Mouse (Mus musculus) megakaryocyte, adult 5-6 weeks (primary cell): ENCODE results near the gene Olfr1137. TPM values are rescaled to one million over a fixed set of nuclear protein-coding genes. Genes with fewer than 3 reads are reported as not detected.

Experiments
- ATAC-seq: 2 replicates; pipeline ENCODE4 v1.8.0; 2016; ENCODE audit warnings: mild to moderate bottlenecking, inconsistent platforms; ENCODE audit not compliant: poor library complexity, severe bottlenecking
- total RNA-seq, 2 experiments: library from RNA; stranded (forward) in 1 of 2; stranded (reverse) in 1 of 2; fragments of 153-499, 151-499 nt in 1 of 2; fragments of 221-1000, 200-1000 nt in 1 of 2; gene quantifications; 2 replicates each; pipeline versions ENCODE4 v1.2.3 to v1.2.4; 2015 to 2017

Gene Olfr1137
- total RNA-seq (2015), result not detected in 2 replicates
- not detected in 2 replicates for total RNA-seq (2017)

DNA sequence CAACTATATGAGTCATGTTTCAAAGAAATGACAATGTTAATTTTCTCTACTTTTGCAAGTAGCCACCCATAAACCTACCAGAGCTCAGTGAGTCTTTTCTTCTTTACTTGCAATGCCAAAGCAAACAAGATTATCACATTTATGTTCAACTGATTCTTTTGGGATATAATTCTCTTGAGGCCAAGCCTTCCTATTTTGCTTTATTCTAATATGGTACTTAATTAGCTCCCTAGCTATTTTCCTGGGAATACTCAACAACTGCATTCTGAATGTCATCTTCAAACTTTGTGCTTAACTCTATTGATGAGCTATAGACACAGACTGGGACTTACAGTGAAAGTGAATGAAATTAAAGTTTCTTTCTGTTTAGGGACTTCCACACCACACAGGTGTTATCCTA lies at the start of gene Olfr1137:
Gene Olfr1137 (minus strand): TSS at position 101 of the 400 bp plus-strand sequence.
- no peak for ATAC-seq

DNA sequence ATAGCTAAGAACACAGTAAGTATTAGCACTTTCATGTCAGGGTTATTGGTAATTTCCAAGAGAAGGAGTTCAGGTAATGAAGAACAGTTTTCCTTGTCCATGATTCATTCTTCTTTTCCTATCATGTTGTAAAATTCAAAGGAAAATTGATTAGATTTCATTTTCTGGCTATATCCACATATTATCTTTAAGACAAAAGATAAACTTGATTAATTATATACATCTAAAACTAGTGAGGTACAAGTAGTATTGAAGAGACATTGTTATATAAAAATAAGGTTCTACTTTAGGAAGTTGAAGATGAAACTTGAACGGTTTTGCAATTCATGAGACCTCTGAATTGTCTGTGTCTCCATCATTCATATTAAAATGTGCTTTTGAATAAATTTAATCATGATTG lies 40.9 kb upstream of the Olfr1137 start, which contains the start of gene Olfr1141:
Gene Olfr1141 (minus strand): TSS at position 101 of the 400 bp plus-strand sequence.
- no peak for ATAC-seq

DNA sequence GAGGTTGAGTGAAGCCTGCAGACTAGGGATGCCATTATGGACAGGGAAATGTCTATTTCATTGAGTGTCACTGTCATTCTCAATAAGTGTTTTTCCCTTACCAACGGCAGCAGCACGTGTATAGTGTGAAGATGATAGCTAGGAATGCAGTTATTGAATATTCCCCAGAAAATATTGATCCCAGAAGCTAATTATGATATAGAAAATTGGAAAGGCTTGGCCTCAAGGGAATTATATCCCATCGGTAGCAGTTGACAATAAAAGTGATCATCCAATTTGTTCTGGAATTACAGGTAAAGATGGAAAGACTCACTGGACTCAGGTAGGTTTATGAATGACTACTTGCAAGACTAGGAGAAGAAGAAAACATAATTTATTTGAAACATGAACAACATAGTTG lies 30.5 kb upstream of the Olfr1137 start, which contains the start of gene Olfr1140:
Gene Olfr1140 (plus strand): TSS at position 301 of the 400 bp plus-strand sequence.
- ATAC-seq, result no peak

DNA sequence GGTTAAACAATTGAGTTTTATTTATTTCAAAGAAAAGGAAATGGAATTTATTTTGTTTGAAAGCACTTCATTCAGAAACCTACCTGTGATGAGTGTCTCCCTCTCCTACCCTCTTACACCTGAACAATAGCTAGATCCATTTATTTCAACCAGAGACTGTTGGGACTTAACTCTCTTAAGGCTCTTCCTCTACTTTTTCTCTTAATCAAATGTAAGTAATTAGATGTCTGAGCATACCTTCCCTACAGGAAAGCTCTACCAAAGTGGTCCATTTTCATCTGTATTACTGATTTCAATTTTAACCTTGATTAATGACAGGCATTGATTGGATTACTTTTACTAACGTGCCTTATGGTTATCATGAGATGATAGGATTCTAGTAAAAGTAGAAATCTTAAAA lies 26.9 kb upstream of the Olfr1137 start, which contains the start of gene Olfr1138:
Gene Olfr1138 (minus strand): TSS at position 101 of the 400 bp plus-strand sequence.
- no peak for ATAC-seq

DNA sequence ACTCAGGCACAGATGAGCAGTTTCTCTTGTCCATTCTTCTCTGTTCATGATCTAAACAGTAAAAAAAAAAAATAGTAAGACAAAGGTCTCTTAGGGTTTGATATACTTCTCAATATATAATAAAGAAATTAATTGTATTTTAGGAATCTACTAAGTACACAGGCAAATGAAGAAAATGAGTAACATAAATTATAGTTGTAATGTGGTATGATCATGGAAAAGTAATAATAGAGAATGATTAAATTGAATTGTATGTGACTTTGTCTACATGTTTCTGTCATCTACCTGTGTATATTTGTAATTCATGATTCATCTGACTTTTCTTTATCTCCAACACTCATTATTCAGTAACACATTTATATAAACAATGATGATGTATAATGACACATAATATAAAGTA lies 19.1 kb downstream of the Olfr1137 start, which contains the start of gene Olfr1136:
Gene Olfr1136 (minus strand): TSS at position 101 of the 400 bp plus-strand sequence.
- ATAC-seq, result no peak

DNA sequence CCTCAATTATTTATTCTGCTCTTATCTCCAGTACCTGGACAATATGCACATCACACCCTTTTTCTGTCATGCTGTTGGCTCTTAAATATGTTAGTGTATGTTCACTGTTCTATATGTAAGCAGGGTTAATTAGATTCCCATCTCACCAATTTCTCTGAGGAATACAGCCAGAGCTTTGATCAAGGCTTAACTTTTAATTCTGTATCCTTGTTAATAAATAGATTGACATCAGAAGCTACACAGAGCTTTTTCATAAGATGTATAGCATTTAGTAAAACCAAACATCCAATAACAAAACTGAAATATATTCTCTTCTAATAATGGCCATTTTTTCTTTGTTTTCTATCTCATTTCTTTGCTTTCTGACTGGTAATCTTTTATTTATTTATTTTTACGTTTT lies 39.4 kb downstream of the Olfr1137 start, which contains the start of gene Olfr1135:
Gene Olfr1135 (minus strand): TSS at position 101 of the 400 bp plus-strand sequence.
- no peak for ATAC-seq

Other genes starting within 250 kb of the Olfr1137 start
- gene Pramel7, start 216.1 kb downstream of the Olfr1137 start, total RNA-seq (2015), result not detected in 2 replicates
- gene Pramel7, start 216.1 kb downstream of the Olfr1137 start, total RNA-seq (2017), result not detected in 2 replicates
- not detected in 2 replicates for gene Pramel6, start 206.6 kb downstream of the Olfr1137 start, total RNA-seq (2015)
- gene Pramel6, start 206.6 kb downstream of the Olfr1137 start, total RNA-seq (2017), result not detected in 2 replicates
- gene Olfr153, start 181.4 kb downstream of the Olfr1137 start, total RNA-seq (2015), result not detected in 2 replicates
- not detected in 2 replicates for gene Olfr153, start 181.4 kb downstream of the Olfr1137 start, total RNA-seq (2017)
- gene Olfr1128, start 167.6 kb downstream of the Olfr1137 start, total RNA-seq (2015), result not detected in 2 replicates
- not detected in 2 replicates for gene Olfr1128, start 167.6 kb downstream of the Olfr1137 start, total RNA-seq (2017)
- not detected in 2 replicates for gene Olfr1129, start 139.3 kb downstream of the Olfr1137 start, total RNA-seq (2015)
- gene Olfr1129, start 139.3 kb downstream of the Olfr1137 start, total RNA-seq (2017), result not detected in 2 replicates
- gene Olfr1130, start 107.0 kb downstream of the Olfr1137 start, total RNA-seq (2015), result not detected in 2 replicates
- gene Olfr1130, start 107.0 kb downstream of the Olfr1137 start, total RNA-seq (2017), result not detected in 2 replicates
- gene Olfr1131, start 86.1 kb downstream of the Olfr1137 start, total RNA-seq (2015), result not detected in 2 replicates
- gene Olfr1131, start 86.1 kb downstream of the Olfr1137 start, total RNA-seq (2017), result not detected in 2 replicates
- not detected in 2 replicates for gene Olfr1132, start 75.6 kb downstream of the Olfr1137 start, total RNA-seq (2015)
- not detected in 2 replicates for gene Olfr1132, start 75.6 kb downstream of the Olfr1137 start, total RNA-seq (2017)
- gene Olfr1133, start 65.8 kb downstream of the Olfr1137 start, total RNA-seq (2015), result not detected in 2 replicates
- gene Olfr1133, start 65.8 kb downstream of the Olfr1137 start, total RNA-seq (2017), result not detected in 2 replicates
- not detected in 2 replicates for gene Olfr1134, start 54.7 kb downstream of the Olfr1137 start, total RNA-seq (2015)
- gene Olfr1134, start 54.7 kb downstream of the Olfr1137 start, total RNA-seq (2017), result not detected in 2 replicates
- gene Olfr1135, start 39.5 kb downstream of the Olfr1137 start, total RNA-seq (2015), result not detected in 2 replicates
- not detected in 2 replicates for gene Olfr1135, start 39.5 kb downstream of the Olfr1137 start, total RNA-seq (2017)
- gene Olfr1136, start 19.2 kb downstream of the Olfr1137 start, total RNA-seq (2015), result not detected in 2 replicates
- not detected in 2 replicates for gene Olfr1136, start 19.2 kb downstream of the Olfr1137 start, total RNA-seq (2017)
- gene Olfr1138, start 26.8 kb upstream of the Olfr1137 start, total RNA-seq (2015), result not detected in 2 replicates
- not detected in 2 replicates for gene Olfr1138, start 26.8 kb upstream of the Olfr1137 start, total RNA-seq (2017)
- gene Olfr1140, start 30.6 kb upstream of the Olfr1137 start, total RNA-seq (2015), result not detected in 2 replicates
- not detected in 2 replicates for gene Olfr1140, start 30.6 kb upstream of the Olfr1137 start, total RNA-seq (2017)
- not detected in 2 replicates for gene Olfr1141, start 40.8 kb upstream of the Olfr1137 start, total RNA-seq (2015)
- not detected in 2 replicates for gene Olfr1141, start 40.8 kb upstream of the Olfr1137 start, total RNA-seq (2017)
- gene Olfr152, start 66.3 kb upstream of the Olfr1137 start, total RNA-seq (2015), result not detected in 2 replicates
- gene Olfr152, start 66.3 kb upstream of the Olfr1137 start, total RNA-seq (2017), result not detected in 2 replicates
- not detected in 2 replicates for gene Olfr1143, start 87.4 kb upstream of the Olfr1137 start, total RNA-seq (2015)
- not detected in 2 replicates for gene Olfr1143, start 87.4 kb upstream of the Olfr1137 start, total RNA-seq (2017)
- gene Olfr1145, start 96.6 kb upstream of the Olfr1137 start, total RNA-seq (2015), result not detected in 2 replicates
- gene Olfr1145, start 96.6 kb upstream of the Olfr1137 start, total RNA-seq (2017), result not detected in 2 replicates
- not detected in 2 replicates for gene Olfr1148, start 117.4 kb upstream of the Olfr1137 start, total RNA-seq (2015)
- gene Olfr1148, start 117.4 kb upstream of the Olfr1137 start, total RNA-seq (2017), result not detected in 2 replicates
- gene Olfr1150-ps1, start 130.8 kb upstream of the Olfr1137 start, total RNA-seq (2015), result not detected in 2 replicates
- not detected in 2 replicates for gene Olfr1150-ps1, start 130.8 kb upstream of the Olfr1137 start, total RNA-seq (2017)
- gene Olfr1151, start 142.7 kb upstream of the Olfr1137 start, total RNA-seq (2015), result not detected in 2 replicates
- gene Olfr1151, start 142.7 kb upstream of the Olfr1137 start, total RNA-seq (2017), result not detected in 2 replicates
- not detected in 2 replicates for gene Olfr1152, start 153.3 kb upstream of the Olfr1137 start, total RNA-seq (2015)
- gene Olfr1152, start 153.3 kb upstream of the Olfr1137 start, total RNA-seq (2017), result not detected in 2 replicates
- gene Olfr1153, start 181.8 kb upstream of the Olfr1137 start, total RNA-seq (2015), result not detected in 2 replicates
- not detected in 2 replicates for gene Olfr1153, start 181.8 kb upstream of the Olfr1137 start, total RNA-seq (2017)
- not detected in 2 replicates for gene Olfr1154, start 192.0 kb upstream of the Olfr1137 start, total RNA-seq (2015)
- not detected in 2 replicates for gene Olfr1154, start 192.0 kb upstream of the Olfr1137 start, total RNA-seq (2017)
- not detected in 2 replicates for gene Olfr1155, start 232.0 kb upstream of the Olfr1137 start, total RNA-seq (2015)
- not detected in 2 replicates for gene Olfr1155, start 232.0 kb upstream of the Olfr1137 start, total RNA-seq (2017)
- gene Olfr1156, start 239.9 kb upstream of the Olfr1137 start, total RNA-seq (2015), result not detected in 2 replicates
- not detected in 2 replicates for gene Olfr1156, start 239.9 kb upstream of the Olfr1137 start, total RNA-seq (2017)